Mouse (Mus musculus) intestine, embryonic 16.5 days (tissue): ENCODE data around the gene Cfap61. TPM values are rescaled to one million over a fixed set of nuclear protein-coding genes. Genes with fewer than 3 reads are reported as not detected.
A peak's percentile ranks its signal among the peaks of the same experiment; 100 is the strongest.
"Not testable (repeated sequence)": the region's sequence is repeated elsewhere in the genome, so short reads cannot be mapped to it uniquely, and the experiment has no call there.

Experiments
- ATAC-seq: fragments of 200-750 bp; cut with Nextera tagmentation; 2 replicates; pipeline ENCODE4 v1.8.0; 2017; ENCODE audit warnings: moderate TSS enrichment, moderate library complexity
- H3K27ac ChIP-seq: fragments of 300-500 bp; sonication (generic); 2 replicates; pipeline ENCODE4 v1.5.1; 2014; ENCODE audit warnings: mild to moderate bottlenecking, low read length
- H3K27me3 ChIP-seq: fragments of 300-500 bp; sonication (generic); replicated peaks from 2 replicates; pipeline ENCODE4 v1.6.1; 2014; ENCODE audit warnings: low read length, control low read depth, mixed read lengths; ENCODE audit not compliant: control insufficient read depth, insufficient read depth
- H3K36me3 ChIP-seq: fragments of 300-500 bp; sonication (generic); 2 replicates; pipeline ENCODE4 v1.6.1; 2014; ENCODE audit warnings: low read length, control low read depth; ENCODE audit not compliant: control insufficient read depth, insufficient read depth
- H3K4me1 ChIP-seq: fragments of 300-500 bp; sonication (generic); 2 replicates; pipeline ENCODE4 v1.6.1; 2014; ENCODE audit warnings: low read length, control low read depth, mixed read lengths; ENCODE audit not compliant: control insufficient read depth, insufficient read depth
- H3K4me2 ChIP-seq: fragments of 300-500 bp; sonication (generic); 2 replicates; pipeline ENCODE4 v1.6.1; 2014; ENCODE audit warnings: low read depth, low read length, control low read depth
- H3K4me3 ChIP-seq: fragments of 300-500 bp; sonication (generic); 2 replicates; pipeline ENCODE4 v1.5.1; 2014; ENCODE audit warnings: mild to moderate bottlenecking, low read length
- H3K9ac ChIP-seq: fragments of 300-500 bp; sonication (generic); 2 replicates; pipeline ENCODE4 v1.6.1; 2014; ENCODE audit warnings: low read depth, low read length
- H3K9me3 ChIP-seq: fragments of 300-500 bp; sonication (generic); 2 replicates; pipeline ENCODE4 v1.6.1; 2016; ENCODE audit warnings: low read length, control low read depth; ENCODE audit not compliant: control insufficient read depth
- WGBS: fragments of 180-500 bp; shearing (Covaris S2); extraction: QIAGEN DNeasy Blood & Tissue Kit; methylation state at CpG from one replicate; pipeline ENCODE4 v1.1.7; 2014; 5-methylcytosine and 5-hydroxymethylcytosine counted together
- polyA plus RNA-seq: library from polyadenylated mRNA; unstranded; fragments of >200 nt; fragmentation: Nextera tagmentation; extraction: Ambion mirVana; gene quantifications from 2 replicates; pipeline ENCODE4 v1.2.1, GENCODE M21; 2015

The Cfap61 gene
- polyA plus RNA-seq, 1 experiment from 2014 or later: 0.51 TPM

DNA sequence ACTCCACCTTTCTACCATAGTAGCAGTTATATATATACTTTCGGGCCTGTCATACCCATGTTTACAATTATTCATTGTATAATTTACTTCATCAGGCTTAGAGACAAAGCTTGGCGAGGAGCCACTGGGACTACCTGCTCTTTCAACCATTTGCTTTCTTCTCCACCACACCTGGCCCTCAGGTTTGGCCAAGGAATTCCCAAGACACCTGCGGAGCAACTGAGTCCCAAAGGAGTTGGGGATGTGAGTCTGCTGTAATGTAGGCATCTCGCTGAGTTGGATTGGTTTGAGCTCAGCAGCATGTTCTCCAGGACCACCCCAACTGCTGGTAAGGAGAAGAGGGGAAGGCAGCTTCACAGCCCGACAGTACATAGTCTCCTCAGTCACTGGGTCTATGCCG lies 32.7 kb upstream of the Cfap61 start, which contains the start of gene Naa20:
Naa20 (plus strand) TSS at position 239 of the 400 bp plus-strand sequence.
- peak within 1 kb of the TSS; percentile 35 for H3K4me2 ChIP-seq
- no peak for ATAC-seq
- no peaks in the 10 kb centered on the region for H3K36me3 ChIP-seq
- no peak within 1 kb of the TSS for H3K27ac ChIP-seq
- H3K9ac ChIP-seq: no peak within 1 kb of the TSS
- H3K4me3 ChIP-seq: peak within 1 kb of the TSS; percentile 95
- peaks cover 15% of the 10 kb centered on the region for H3K4me1 ChIP-seq
- H3K27me3 ChIP-seq: no peaks in the 10 kb centered on the region
- WGBS: 85% methylated on average over 6 of the region's 6 CpGs
- no peaks in the 10 kb centered on the region for H3K9me3 ChIP-seq

GRCm38 (mm10) chr2:145903061-145903901 lies 31.3 kb upstream of the Cfap61 start:
- peak overlapping the region; percentile 95 for H3K4me3 ChIP-seq
- no peaks in the 10 kb centered on the region for H3K9me3 ChIP-seq
- H3K4me1 ChIP-seq: peaks cover 15% of the 10 kb centered on the region
- WGBS: under 1% methylated on average over 67 of the region's 68 CpGs
- H3K27me3 ChIP-seq: no peaks in the 10 kb centered on the region
- peak overlapping the region; percentile 95 for H3K9ac ChIP-seq
- ATAC-seq: peak; percentile 98
- peak overlapping the region; percentile 59 for H3K4me2 ChIP-seq
- no peaks in the 10 kb centered on the region for H3K36me3 ChIP-seq
- peak overlapping the region; percentile 83 for H3K27ac ChIP-seq

DNA sequence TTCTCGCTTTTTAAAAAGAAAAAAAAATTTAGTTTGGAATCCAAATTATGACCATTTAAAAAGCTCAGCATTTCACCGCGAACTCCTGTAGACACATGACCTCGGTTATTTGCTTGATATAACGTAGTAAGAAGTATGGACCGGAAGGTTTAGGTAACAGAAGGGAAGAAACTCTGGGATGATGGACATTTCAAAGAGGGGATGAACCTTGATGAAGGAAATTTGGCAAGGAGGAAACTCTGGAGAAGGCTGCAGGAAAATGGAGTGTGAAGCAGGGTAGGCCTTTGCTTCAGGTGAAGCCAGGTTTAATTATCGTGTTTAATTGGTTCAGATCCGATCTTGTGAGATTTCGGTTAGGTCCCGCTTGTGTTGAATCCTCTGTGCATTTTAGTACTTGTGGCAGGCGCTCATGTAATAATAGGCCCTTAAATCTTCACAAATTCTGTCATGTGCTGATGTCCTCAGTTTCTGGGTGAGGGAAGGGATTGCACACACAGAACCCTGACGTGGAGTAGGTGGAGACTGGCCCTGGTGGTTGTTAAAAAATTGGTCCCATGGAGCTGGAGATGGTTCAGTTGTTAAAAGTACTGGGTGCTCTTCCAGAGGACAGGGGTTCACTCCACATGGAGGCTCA lies 30.5 kb upstream of the Cfap61 start:
- Histone ChIP-seq H3K27ac (no peak overlapping the region), H3K4me3 (peak overlapping the region; percentile 95), H3K27me3 (no peaks in the 10 kb centered on the region), H3K36me3 (no peaks in the 10 kb centered on the region), H3K9ac (peak overlapping the region; percentile 95), H3K4me1 (peaks cover 15% of the 10 kb centered on the region), H3K9me3 (no peaks in the 10 kb centered on the region), H3K4me2 (peak overlapping the region; percentile 59)
- 27% methylated on average over 12 of the region's 12 CpGs for WGBS
- no peak for ATAC-seq

GRCm38 (mm10) chr2:145905156-145905555 lies 29.4 kb upstream of the Cfap61 start:
- peaks cover 15% of the 10 kb centered on the region for H3K4me1 ChIP-seq
- no peak overlapping the region for H3K27ac ChIP-seq
- H3K36me3 ChIP-seq: no peaks in the 10 kb centered on the region
- H3K27me3 ChIP-seq: no peaks in the 10 kb centered on the region
- H3K4me2 ChIP-seq: no peak overlapping the region
- ATAC-seq: no peak
- H3K4me3 ChIP-seq: no peak overlapping the region
- H3K9me3 ChIP-seq: no peaks in the 10 kb centered on the region
- WGBS: 79% methylated on average over 6 of the region's 6 CpGs
- H3K9ac ChIP-seq: no peak overlapping the region

DNA sequence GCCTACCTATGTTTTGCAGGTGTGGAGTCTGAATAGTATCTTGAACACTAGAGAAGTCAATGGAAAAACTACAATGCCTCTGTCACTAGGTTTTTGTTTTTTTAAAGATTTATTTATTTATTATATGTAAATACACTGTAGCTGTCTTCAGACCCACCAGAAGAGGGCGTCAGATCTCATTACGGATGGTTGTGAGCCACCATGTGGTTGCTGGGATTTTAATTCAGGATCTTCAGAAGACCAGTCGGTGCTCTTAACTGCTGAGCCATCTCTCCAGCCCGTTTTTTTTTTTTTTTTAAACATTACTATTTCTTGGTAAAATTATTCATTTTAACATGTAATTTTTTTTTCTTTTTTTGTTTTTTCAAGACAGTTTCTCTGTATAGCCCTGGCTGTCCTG lies 28.7 kb upstream of the Cfap61 start:
- H3K4me1 ChIP-seq: peaks cover 15% of the 10 kb centered on the region
- not testable (repeated sequence) for H3K27me3 ChIP-seq, ATAC-seq, H3K4me3 ChIP-seq, H3K27ac ChIP-seq, H3K9me3 ChIP-seq, H3K9ac ChIP-seq, H3K4me2 ChIP-seq, H3K36me3 ChIP-seq
- WGBS: 54% methylated on average over 4 of the region's 4 CpGs

DNA sequence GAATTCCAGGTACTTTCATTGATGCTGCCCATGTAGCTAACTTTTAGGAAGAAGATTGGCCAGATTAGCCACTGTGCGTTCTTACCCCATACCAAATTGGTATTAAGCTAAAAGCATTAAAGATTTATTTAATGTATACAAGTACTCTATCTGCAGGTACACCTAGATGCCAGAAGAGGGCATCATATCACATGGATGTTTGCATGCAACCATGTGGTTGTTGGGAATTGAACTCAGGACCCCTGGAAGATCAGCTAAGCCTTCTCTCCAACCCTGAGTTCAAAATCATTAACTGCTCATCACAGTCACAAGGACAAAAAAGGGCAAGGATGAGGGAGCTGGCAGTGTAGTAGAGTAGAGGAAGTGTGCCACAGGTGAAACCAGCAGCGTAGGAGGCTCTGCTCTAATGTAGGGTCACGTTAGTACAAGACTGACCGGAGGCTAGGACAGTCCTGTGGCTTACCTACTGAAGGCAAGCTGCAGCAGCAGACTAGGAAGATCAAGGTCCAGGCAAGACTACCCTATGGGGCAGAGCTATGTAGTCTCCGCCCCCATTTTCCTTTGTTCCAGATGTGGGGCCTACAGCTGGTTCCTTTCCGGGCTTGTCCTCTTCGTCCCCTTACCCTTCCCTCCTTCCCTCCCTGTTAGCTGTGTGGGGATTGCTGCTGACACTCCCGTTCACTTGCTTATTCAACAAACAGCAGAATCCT lies 13.5 kb upstream of the Cfap61 start:
- Histone ChIP-seq H3K27me3 (no peaks in the 10 kb centered on the region), H3K4me2 (no peak overlapping the region), H3K27ac (no peak overlapping the region), H3K36me3 (peaks cover 16% of the 10 kb centered on the region; the same call in 1 of the 2 replicates), H3K4me3 (no peak overlapping the region), H3K9ac (no peak overlapping the region), H3K4me1 (no peaks in the 10 kb centered on the region), H3K9me3 (no peaks in the 10 kb centered on the region)
- 83% methylated on average over 8 of the region's 8 CpGs for WGBS
- ATAC-seq: peak; percentile 63

DNA sequence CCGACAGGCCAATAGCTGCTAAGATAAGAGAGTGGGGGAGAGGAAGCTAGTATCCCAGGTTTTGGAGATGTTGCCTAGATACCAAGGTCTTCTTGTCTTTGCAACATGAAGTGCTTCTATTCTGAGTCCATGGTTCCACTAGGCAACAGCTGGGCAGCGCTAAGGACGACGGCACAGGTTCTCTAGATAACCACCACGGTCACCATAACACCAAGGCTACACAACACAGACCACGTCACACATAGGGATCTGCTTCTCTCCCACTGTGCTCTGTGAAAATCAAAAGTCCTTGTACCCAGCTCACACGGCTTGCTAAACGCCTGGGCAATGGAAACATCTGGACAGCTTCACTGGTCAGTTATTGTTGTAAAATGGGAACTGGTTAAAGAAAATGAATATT lies 2.4 kb downstream of the Cfap61 start:
- Histone ChIP-seq H3K4me1 (peaks cover 6% of the 10 kb centered on the region), H3K4me2 (no peak overlapping the region), H3K27me3 (no peaks in the 10 kb centered on the region), H3K9me3 (no peaks in the 10 kb centered on the region), H3K27ac (no peak overlapping the region), H3K9ac (no peak overlapping the region), H3K4me3 (no peak overlapping the region), H3K36me3 (no peaks in the 10 kb centered on the region)
- ATAC-seq: no peak
- 77% methylated on average over 8 of the region's 8 CpGs for WGBS

GRCm38 (mm10) chr2:145941403-145941802 lies 6.8 kb downstream of the Cfap61 start:
- no peak overlapping the region for H3K9ac ChIP-seq
- no peaks in the 10 kb centered on the region for H3K27me3 ChIP-seq
- H3K9me3 ChIP-seq: no peaks in the 10 kb centered on the region
- H3K27ac ChIP-seq: no peak overlapping the region
- no peaks in the 10 kb centered on the region for H3K36me3 ChIP-seq
- no peaks in the 10 kb centered on the region for H3K4me1 ChIP-seq
- no peak for ATAC-seq
- WGBS: 68% methylated on average over 3 of the region's 3 CpGs
- H3K4me3 ChIP-seq: no peak overlapping the region
- no peak overlapping the region for H3K4me2 ChIP-seq

- 86% methylated on average over 3 of the region's 3 CpGs for WGBS
- Histone ChIP-seq H3K9ac (no peak overlapping the region), H3K36me3 (no peaks in the 10 kb centered on the region), H3K4me1 (no peaks in the 10 kb centered on the region), H3K4me2 (no peak overlapping the region), H3K27me3 (no peaks in the 10 kb centered on the region), H3K4me3 (no peak overlapping the region), H3K27ac (no peak overlapping the region), H3K9me3 (no peaks in the 10 kb centered on the region)
- no peak for ATAC-seq
Observed at GRCm38 (mm10) chr2:145944286-145944685, 9.7 kb downstream of the Cfap61 start.
